ENCODE assay signal across 8 mouse cellular contexts in genomic region chr6:60829282-60829891, GRCm38 (mm10). TPM values are rescaled to one million over a fixed set of nuclear protein-coding genes. Genes with fewer than 3 reads are reported as not detected.
DNase-seq lines count a peak whose midpoint lies in the region; ATAC-seq and TF ChIP-seq lines count a peak whose summit lies in the region.

TSS of gene Snca (minus strand) at chr6:60829855.

- H3K27ac ChIP-seq in heart, embryonic 15.5 days: no peak within 1 kb of the TSS
- H3K27ac ChIP-seq in lung, postnatal 0 days (ENCODE audit: low read length): no peak within 1 kb of the TSS
- H3K27ac ChIP-seq in stomach, embryonic 14.5 days (ENCODE audit: low read length): peak within 1 kb of the TSS; percentile 11; the same call in 1 of the 2 replicates

- no peaks in the 10 kb centered on the region for H3K36me3 ChIP-seq in heart, embryonic 15.5 days
- H3K36me3 ChIP-seq in lung, postnatal 0 days (ENCODE audit: insufficient read depth, low read length): no peaks in the 10 kb centered on the region
- no peaks in the 10 kb centered on the region for H3K36me3 ChIP-seq in stomach, embryonic 14.5 days (ENCODE audit: control insufficient read depth, insufficient read depth, low read length)

- ATAC-seq in heart, embryonic 15.5 days (replicated peaks; ENCODE audit: insufficient number of reproducible peaks, insufficient read depth, low FRiP score, low read depth): no peak
- ATAC-seq in lung, postnatal 0 days: no peak
- 0 out of 2 replicates have a peak, but pooled peaks have one; percentile 3 for ATAC-seq in stomach, embryonic 14.5 days (ENCODE audit: insufficient number of reproducible peaks, insufficient read depth, low FRiP score, low read depth)
- no peak for ATAC-seq in activated CD4-positive, CD25-positive, alpha-beta regulatory T cell, adult 4 months

- no peaks in the 10 kb centered on the region for H3K9me3 ChIP-seq in heart, embryonic 15.5 days (replicated peaks)
- H3K9me3 ChIP-seq in lung, postnatal 0 days (ENCODE audit: low read length): no peaks in the 10 kb centered on the region
- no peaks in the 10 kb centered on the region for H3K9me3 ChIP-seq in stomach, embryonic 14.5 days (ENCODE audit: control insufficient read depth, low read depth, low read length)

- no peak for TF ChIP-seq CTCF in lung, adult 2 months (IDR thresholded peaks at IDR 0.05; ENCODE audit: insufficient read depth, low read length)
- TF ChIP-seq CTCF in lung, postnatal 0 days (IDR thresholded peaks at IDR 0.05): no peak

- peak within 1 kb of the TSS; percentile 52 for H3K9ac ChIP-seq in heart, embryonic 15.5 days
- no peak within 1 kb of the TSS for H3K9ac ChIP-seq in lung, postnatal 0 days (replicated peaks; ENCODE audit: low read depth)
- peak within 1 kb of the TSS; percentile 42 for H3K9ac ChIP-seq in stomach, embryonic 14.5 days (replicated peaks; ENCODE audit: low read depth, low read length)

- TF ChIP-seq POLR2A in lung, adult 2 months (IDR thresholded peaks at IDR 0.05; ENCODE audit: borderline replicate concordance, extremely low read depth, low read depth, low read length): no peak

- H3K4me2 ChIP-seq in heart, embryonic 15.5 days: peak within 1 kb of the TSS; percentile 97
- H3K4me2 ChIP-seq in lung, postnatal 0 days (replicated peaks; ENCODE audit: low read depth, low read length): peak within 1 kb of the TSS; percentile 69
- H3K4me2 ChIP-seq in stomach, embryonic 14.5 days (replicated peaks; ENCODE audit: low read depth, low read length): peak within 1 kb of the TSS; percentile 87

- no peak for DNase-seq in lung, adult 2 months
- DNase-seq in lung, postnatal 25 days (ENCODE audit: low spot score): no peak
- peak; percentile 61 for DNase-seq in embryo, embryonic 10.5 days (ENCODE audit: low spot score)
- peak; percentile 33 to 42 for DNase-seq in layer of hippocampus, adult 8-10 months (ENCODE audit: low spot score in 2 of 2)
- no peak for DNase-seq in lung, postnatal 0 days (ENCODE audit: low spot score)

- H3K27me3 ChIP-seq in heart, embryonic 15.5 days: no peaks in the 10 kb centered on the region
- H3K27me3 ChIP-seq in lung, postnatal 0 days (replicated peaks; ENCODE audit: insufficient read depth, low read length): no peaks in the 10 kb centered on the region
- H3K27me3 ChIP-seq in stomach, embryonic 14.5 days (ENCODE audit: control insufficient read depth, insufficient read depth, low read length): no peaks in the 10 kb centered on the region

- peak within 1 kb of the TSS; percentile 43 for H3K4me3 ChIP-seq in lung, adult 2 months (replicated peaks; ENCODE audit: extremely low read depth, low read depth, low read length)
- H3K4me3 ChIP-seq in heart, embryonic 15.5 days: peak within 1 kb of the TSS; percentile 60
- peak within 1 kb of the TSS; percentile 39 for H3K4me3 ChIP-seq in lung, postnatal 0 days (ENCODE audit: low read depth, low read length)
- H3K4me3 ChIP-seq in stomach, embryonic 14.5 days (ENCODE audit: low read depth, low read length): peak within 1 kb of the TSS; percentile 43

- WGBS in lung, adult 2 months: 2% methylated on average over 14 of the region's 14 CpGs
- 2% methylated on average over 14 of the region's 14 CpGs for WGBS in heart, embryonic 15.5 days
- WGBS in lung, postnatal 0 days: 2% methylated on average over 14 of the region's 14 CpGs
- 1% methylated on average over 14 of the region's 14 CpGs for WGBS in stomach, embryonic 14.5 days

- TF ChIP-seq EP300 in lung, postnatal 0 days (IDR thresholded peaks at IDR 0.05): no peak

- H3K4me1 ChIP-seq in lung, adult 2 months (ENCODE audit: control insufficient read depth, insufficient read depth, low read length): no peaks in the 10 kb centered on the region
- peaks cover 14% of the 10 kb centered on the region for H3K4me1 ChIP-seq in heart, embryonic 15.5 days (replicated peaks)
- no peaks in the 10 kb centered on the region; the same call in 1 of the 2 replicates for H3K4me1 ChIP-seq in lung, postnatal 0 days (ENCODE audit: insufficient read depth, low read depth, low read length)
- no peaks in the 10 kb centered on the region for H3K4me1 ChIP-seq in stomach, embryonic 14.5 days (ENCODE audit: control insufficient read depth, insufficient read depth, low read length)

RNA-seq across cellular contexts. Expression of gene Snca, which starts in this region (rescaled TPM):
- polyA plus RNA-seq in lung, adult 2 months (2012; rRNA removed): 3.5 and 6.9 TPM in 2 replicates
- polyA plus RNA-seq in heart, embryonic 15.5 days (2015; fragmentation: Nextera tagmentation; extraction: Ambion mirVana): 143 and 144 TPM in 2 replicates
- 100 to 1,000 TPM; 402 to 442 (median 425) TPM for total RNA-seq in layer of hippocampus, adult 8-10 months (2022)
- polyA plus RNA-seq in lung, postnatal 0 days (2015; fragmentation: Nextera tagmentation; extraction: Ambion mirVana): 51.1 and 64.5 TPM in 2 replicates
- 17.2 and 19.7 TPM in 2 replicates for polyA plus RNA-seq in stomach, embryonic 14.5 days (2014; fragmentation: Nextera tagmentation; extraction: Ambion mirVana)
- polyA plus RNA-seq in activated CD4-positive, CD25-positive, alpha-beta regulatory T cell, adult 4 months (2017; shearing (Covaris generic)): 1 to 10 TPM in 1 of 2 experiments, not detected in 1; 1.8 TPM

Comparison
In these comparisons a context has a peak if more than half of its experiments do, and no peak if none do; other contexts are left out.
1. DNase-seq: peak in embryo, embryonic 10.5 days (single experiment) and layer of hippocampus, adult 8-10 months (2 of 2); none in lung, adult 2 months (single experiment), lung, postnatal 25 days (single experiment) and lung, postnatal 0 days (single experiment).
2. Peak in every context shown above with its lines, with median percentiles within 50 percentile points of each other: H3K4me3 ChIP-seq and H3K4me2 ChIP-seq.